Mouse (Mus musculus): ENCODE measurements around the gene Fbxl17. TPM values are rescaled to one million over a fixed set of nuclear protein-coding genes. Genes with fewer than 3 reads are reported as not detected.

Fbxl17 gene
- polyA plus RNA-seq, 1 experiment: 27.5 TPM

GRCm38 (mm10) chr17:63350876-63351509 is 148.8 kb downstream of the Fbxl17 start:
- no peak overlapping the region for H3K4me3 ChIP-seq (ENCODE audit: insufficient read depth, low read length)
- H3K27ac ChIP-seq (ENCODE audit: insufficient read depth, low read length): no peak overlapping the region
- TF ChIP-seq CTCF (IDR thresholded peaks at IDR 0.05; ENCODE audit: borderline replicate concordance, insufficient read depth, low read length): no peak
- TF ChIP-seq POLR2A (IDR thresholded peaks at IDR 0.05; ENCODE audit: low read depth, low read length): no peak
- no peaks in the 10 kb centered on the region for H3K4me1 ChIP-seq (ENCODE audit: control insufficient read depth, insufficient read depth, low read length)

- H3K27ac ChIP-seq (ENCODE audit: insufficient read depth, low read length): no peak overlapping the region
- TF ChIP-seq POLR2A (IDR thresholded peaks at IDR 0.05; ENCODE audit: low read depth, low read length) (no peak), CTCF (IDR thresholded peaks at IDR 0.05; ENCODE audit: borderline replicate concordance, insufficient read depth, low read length) (no peak)
- no peaks in the 10 kb centered on the region for H3K4me1 ChIP-seq (ENCODE audit: control insufficient read depth, insufficient read depth, low read length)
- no peak overlapping the region for H3K4me3 ChIP-seq (ENCODE audit: insufficient read depth, low read length)
These were observed 155.7 kb downstream of the Fbxl17 start for GRCm38 (mm10) chr17:63344101-63344500.

GRCm38 (mm10) chr17:63343076-63343475 is 156.7 kb downstream of the Fbxl17 start:
- TF ChIP-seq POLR2A (IDR thresholded peaks at IDR 0.05; ENCODE audit: low read depth, low read length) (no peak), CTCF (IDR thresholded peaks at IDR 0.05; ENCODE audit: borderline replicate concordance, insufficient read depth, low read length) (no peak)
- Histone ChIP-seq H3K4me3 (ENCODE audit: insufficient read depth, low read length) (no peak overlapping the region), H3K4me1 (ENCODE audit: control insufficient read depth, insufficient read depth, low read length) (no peaks in the 10 kb centered on the region), H3K27ac (ENCODE audit: insufficient read depth, low read length) (no peak overlapping the region)

GRCm38 (mm10) chr17:63342440-63342839 is 157.4 kb downstream of the Fbxl17 start:
- Histone ChIP-seq H3K4me3 (ENCODE audit: insufficient read depth, low read length) (no peak overlapping the region), H3K27ac (ENCODE audit: insufficient read depth, low read length) (no peak overlapping the region), H3K4me1 (ENCODE audit: control insufficient read depth, insufficient read depth, low read length) (no peaks in the 10 kb centered on the region)
- no peak for TF ChIP-seq CTCF (IDR thresholded peaks at IDR 0.05; ENCODE audit: borderline replicate concordance, insufficient read depth, low read length)
- no peak for TF ChIP-seq POLR2A (IDR thresholded peaks at IDR 0.05; ENCODE audit: low read depth, low read length)

DNA sequence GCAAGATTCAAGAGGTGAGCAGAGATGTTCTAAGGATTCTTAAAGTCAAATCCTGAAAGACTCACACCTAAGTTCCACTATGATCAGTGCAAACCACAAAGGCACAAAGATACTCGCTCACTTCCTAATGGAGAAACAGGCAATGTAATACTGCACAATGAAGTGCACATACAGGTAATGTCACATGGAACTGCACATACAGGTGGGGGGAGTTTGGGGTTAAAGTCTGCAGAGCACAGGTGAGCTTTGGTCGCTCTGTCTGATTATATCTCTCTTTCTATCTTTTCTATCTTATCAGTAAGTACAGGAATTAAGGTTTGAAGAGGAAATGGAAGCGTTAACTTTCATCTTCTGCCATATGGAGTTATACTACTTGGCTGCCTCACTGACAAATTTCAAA is 158.6 kb downstream of the Fbxl17 start:
- TF ChIP-seq CTCF (IDR thresholded peaks at IDR 0.05; ENCODE audit: borderline replicate concordance, insufficient read depth, low read length): no peak
- Histone ChIP-seq H3K27ac (ENCODE audit: insufficient read depth, low read length) (no peak overlapping the region), H3K4me3 (ENCODE audit: insufficient read depth, low read length) (no peak overlapping the region), H3K4me1 (ENCODE audit: control insufficient read depth, insufficient read depth, low read length) (no peaks in the 10 kb centered on the region)

DNA sequence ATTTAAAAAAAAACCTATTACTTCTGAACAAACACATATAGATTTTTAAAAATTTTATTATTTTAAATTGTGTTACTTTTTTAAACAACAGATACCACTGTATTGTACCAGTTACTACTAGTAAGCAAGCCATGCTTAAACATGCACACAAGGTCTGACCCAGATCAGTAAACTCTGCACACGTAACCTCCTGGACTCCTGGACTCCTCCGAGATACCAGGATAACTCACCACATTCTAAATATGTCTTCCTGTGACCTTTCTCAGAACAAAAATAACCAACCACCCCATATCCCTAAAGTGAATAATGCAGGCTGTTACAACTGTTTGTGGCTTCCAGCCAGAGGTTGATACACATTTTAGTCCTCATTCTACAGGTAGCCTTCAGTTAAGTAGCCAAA is 170.9 kb downstream of the Fbxl17 start:
- Histone ChIP-seq H3K4me1 (ENCODE audit: control insufficient read depth, insufficient read depth, low read length) (no peaks in the 10 kb centered on the region), H3K4me3 (ENCODE audit: insufficient read depth, low read length) (no peak overlapping the region), H3K27ac (ENCODE audit: insufficient read depth, low read length) (no peak overlapping the region)
- TF ChIP-seq POLR2A (IDR thresholded peaks at IDR 0.05; ENCODE audit: low read depth, low read length) (no peak), CTCF (IDR thresholded peaks at IDR 0.05; ENCODE audit: borderline replicate concordance, insufficient read depth, low read length) (no peak)

- no peak for TF ChIP-seq CTCF (IDR thresholded peaks at IDR 0.05; ENCODE audit: borderline replicate concordance, insufficient read depth, low read length)
- TF ChIP-seq POLR2A (IDR thresholded peaks at IDR 0.05; ENCODE audit: low read depth, low read length): no peak
- H3K4me1 ChIP-seq (ENCODE audit: control insufficient read depth, insufficient read depth, low read length): no peaks in the 10 kb centered on the region
- H3K27ac ChIP-seq (ENCODE audit: insufficient read depth, low read length): no peak overlapping the region
These were observed 173.6 kb downstream of the Fbxl17 start for GRCm38 (mm10) chr17:63326227-63326626.

GRCm38 (mm10) chr17:63324672-63325071 is 175.1 kb downstream of the Fbxl17 start:
- no peaks in the 10 kb centered on the region for H3K4me1 ChIP-seq (ENCODE audit: control insufficient read depth, insufficient read depth, low read length)
- no peak overlapping the region for H3K27ac ChIP-seq (ENCODE audit: insufficient read depth, low read length)
- TF ChIP-seq POLR2A (IDR thresholded peaks at IDR 0.05; ENCODE audit: low read depth, low read length) (no peak), CTCF (IDR thresholded peaks at IDR 0.05; ENCODE audit: borderline replicate concordance, insufficient read depth, low read length) (no peak)
- H3K4me3 ChIP-seq (ENCODE audit: insufficient read depth, low read length): no peak overlapping the region

More at GRCm38 (mm10) chr17:63326227-63326626, 173.6 kb downstream of the Fbxl17 start:
- no peak overlapping the region for H3K4me3 ChIP-seq (ENCODE audit: insufficient read depth, low read length)

GRCm38 (mm10) chr17:63324039-63324438 is 175.8 kb downstream of the Fbxl17 start:
- Histone ChIP-seq H3K27ac (ENCODE audit: insufficient read depth, low read length) (no peak overlapping the region), H3K4me1 (ENCODE audit: control insufficient read depth, insufficient read depth, low read length) (no peaks in the 10 kb centered on the region), H3K4me3 (ENCODE audit: insufficient read depth, low read length) (no peak overlapping the region)
- TF ChIP-seq CTCF (IDR thresholded peaks at IDR 0.05; ENCODE audit: borderline replicate concordance, insufficient read depth, low read length): peak; percentile 78; the same call in 1 of the 2 replicates
- no peak for TF ChIP-seq POLR2A (IDR thresholded peaks at IDR 0.05; ENCODE audit: low read depth, low read length)

GRCm38 (mm10) chr17:63322846-63323245 is 177.0 kb downstream of the Fbxl17 start:
- no peak overlapping the region for H3K4me3 ChIP-seq (ENCODE audit: insufficient read depth, low read length)
- no peak overlapping the region for H3K27ac ChIP-seq (ENCODE audit: insufficient read depth, low read length)
- H3K4me1 ChIP-seq (ENCODE audit: control insufficient read depth, insufficient read depth, low read length): no peaks in the 10 kb centered on the region; the same call in 1 of the 2 replicates
- TF ChIP-seq CTCF (IDR thresholded peaks at IDR 0.05; ENCODE audit: borderline replicate concordance, insufficient read depth, low read length): no peak
- TF ChIP-seq POLR2A (IDR thresholded peaks at IDR 0.05; ENCODE audit: low read depth, low read length): no peak

All from embryonic fibroblast, embryonic 13.5 days (primary cell).